Mouse (Mus musculus): ENCODE results near the gene Ces1d. TPM values are rescaled to one million over a fixed set of nuclear protein-coding genes. Genes with fewer than 3 reads are reported as not detected.
"Not testable (repeated sequence)": the region's sequence is repeated elsewhere in the genome, so short reads cannot be mapped to it uniquely, and the experiment has no call there.

The Ces1d gene
- polyA plus RNA-seq, 1 experiment = not detected

DNA sequence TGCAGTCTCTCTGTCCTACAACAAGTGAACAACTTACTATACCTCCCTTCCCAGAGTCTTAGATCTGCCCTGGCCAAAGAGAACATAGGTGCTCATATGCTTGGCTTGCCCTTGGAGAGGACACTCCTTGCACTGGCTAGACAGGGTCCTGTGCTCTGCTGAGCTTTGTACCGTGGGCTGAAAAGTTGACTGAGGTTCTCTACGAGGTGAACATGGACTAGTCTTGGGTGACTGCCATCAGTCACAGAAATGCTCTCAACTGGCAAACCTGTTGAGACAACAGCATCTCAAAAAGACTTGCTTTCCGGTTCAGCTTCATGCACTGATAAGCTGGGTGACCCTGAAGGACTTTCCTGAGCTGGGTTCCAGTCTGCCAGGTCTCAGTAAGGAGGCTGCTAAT, 24.3 kb upstream of the Ces1d start:
- WGBS = 82% methylated on average over 3 of the region's 3 CpGs
- TF ChIP-seq POLR2A (IDR thresholded peaks at IDR 0.05; ENCODE audit: insufficient read depth, low read depth, low read length) (no peak), CTCF (IDR thresholded peaks at IDR 0.05; ENCODE audit: insufficient read depth, low read depth, low read length) (no peak)
- H3K27ac ChIP-seq (ENCODE audit: insufficient read depth, low read depth, low read length) = no peak overlapping the region
- no peak overlapping the region for H3K4me3 ChIP-seq (ENCODE audit: insufficient read depth, low read depth, low read length)
- no peaks in the 10 kb centered on the region; the same call in 1 of the 2 replicates for H3K4me1 ChIP-seq (ENCODE audit: control insufficient read depth, insufficient read depth, low read length)

DNA sequence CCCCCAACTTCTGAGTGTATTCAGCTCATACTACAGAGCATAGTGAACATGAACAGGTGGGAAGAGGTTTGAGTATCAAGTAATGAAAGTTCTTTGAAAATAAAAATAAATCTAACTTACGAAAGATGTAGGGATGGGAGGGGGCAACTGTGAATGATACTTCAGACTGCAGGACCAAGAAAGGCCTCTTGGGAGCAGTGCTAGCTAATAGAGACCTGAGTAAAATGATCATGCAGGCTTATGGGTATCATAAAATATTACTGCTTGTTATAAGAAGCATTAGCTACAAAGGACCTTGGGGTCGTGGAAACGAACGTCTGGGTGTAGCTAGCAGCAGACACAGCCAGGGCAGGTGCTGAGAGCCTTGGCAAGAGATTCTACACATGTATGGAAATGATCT, 20.2 kb upstream of the Ces1d start:
- WGBS = 81% methylated on average over 4 of the region's 4 CpGs
- TF ChIP-seq CTCF (IDR thresholded peaks at IDR 0.05; ENCODE audit: insufficient read depth, low read depth, low read length) (no peak), POLR2A (IDR thresholded peaks at IDR 0.05; ENCODE audit: insufficient read depth, low read depth, low read length) (no peak)
- H3K27ac ChIP-seq (ENCODE audit: insufficient read depth, low read depth, low read length) = no peak overlapping the region
- no peaks in the 10 kb centered on the region; the same call in 1 of the 2 replicates for H3K4me1 ChIP-seq (ENCODE audit: control insufficient read depth, insufficient read depth, low read length)
- H3K4me3 ChIP-seq (ENCODE audit: insufficient read depth, low read depth, low read length) = no peak overlapping the region

DNA sequence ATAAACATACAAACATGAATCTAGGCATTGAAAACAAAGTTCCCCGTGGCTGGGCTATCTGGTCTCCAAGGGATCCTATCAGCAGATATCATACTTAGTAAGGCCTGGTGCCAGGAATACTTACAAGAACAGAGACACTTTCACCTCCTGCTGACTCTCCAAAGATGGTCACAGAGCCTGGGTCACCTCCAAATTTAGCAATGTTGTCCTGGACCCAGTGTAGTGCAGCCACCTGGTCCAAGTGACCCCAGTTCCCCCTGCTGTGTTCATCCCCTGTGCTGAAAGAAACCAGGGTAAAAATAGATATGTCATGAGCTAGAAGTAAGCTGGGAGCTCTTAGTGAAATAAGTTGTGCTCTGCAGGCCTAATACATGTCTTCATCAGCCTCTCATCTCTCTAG, 19.7 kb upstream of the Ces1d start:
- H3K4me1 ChIP-seq (ENCODE audit: control insufficient read depth, insufficient read depth, low read length) = no peaks in the 10 kb centered on the region; the same call in 1 of the 2 replicates
- WGBS = 76% methylated on average over 1 of the region's 1 CpGs
- TF ChIP-seq POLR2A (IDR thresholded peaks at IDR 0.05; ENCODE audit: insufficient read depth, low read depth, low read length) (no peak), CTCF (IDR thresholded peaks at IDR 0.05; ENCODE audit: insufficient read depth, low read depth, low read length) (no peak)
- no peak overlapping the region for H3K4me3 ChIP-seq (ENCODE audit: insufficient read depth, low read depth, low read length)
- no peak overlapping the region for H3K27ac ChIP-seq (ENCODE audit: insufficient read depth, low read depth, low read length)

DNA sequence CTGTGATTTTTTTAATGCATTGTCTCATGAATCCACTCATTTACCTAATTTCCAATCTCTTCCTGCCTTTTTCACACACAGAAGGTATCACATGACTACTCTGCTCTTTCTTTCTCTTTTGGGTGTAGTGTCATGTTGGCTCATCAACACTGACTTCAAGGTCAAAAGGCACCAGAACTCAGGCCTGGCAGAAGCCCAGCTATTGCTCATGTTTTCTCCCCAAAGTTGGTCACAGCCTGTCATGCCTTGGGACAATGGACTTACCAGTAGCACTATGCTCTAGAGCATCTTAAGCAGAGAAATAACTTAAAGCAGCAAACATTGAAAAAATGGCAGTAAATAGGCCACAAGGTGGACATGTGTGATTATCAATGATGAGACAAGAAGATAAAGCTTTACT, 13.5 kb upstream of the Ces1d start:
- Histone ChIP-seq H3K4me3 (ENCODE audit: insufficient read depth, low read depth, low read length) (no peak overlapping the region), H3K27ac (ENCODE audit: insufficient read depth, low read depth, low read length) (no peak overlapping the region), H3K4me1 (ENCODE audit: control insufficient read depth, insufficient read depth, low read length) (no peaks in the 10 kb centered on the region)
- TF ChIP-seq CTCF (IDR thresholded peaks at IDR 0.05; ENCODE audit: insufficient read depth, low read depth, low read length) (no peak), POLR2A (IDR thresholded peaks at IDR 0.05; ENCODE audit: insufficient read depth, low read depth, low read length) (no peak)

DNA sequence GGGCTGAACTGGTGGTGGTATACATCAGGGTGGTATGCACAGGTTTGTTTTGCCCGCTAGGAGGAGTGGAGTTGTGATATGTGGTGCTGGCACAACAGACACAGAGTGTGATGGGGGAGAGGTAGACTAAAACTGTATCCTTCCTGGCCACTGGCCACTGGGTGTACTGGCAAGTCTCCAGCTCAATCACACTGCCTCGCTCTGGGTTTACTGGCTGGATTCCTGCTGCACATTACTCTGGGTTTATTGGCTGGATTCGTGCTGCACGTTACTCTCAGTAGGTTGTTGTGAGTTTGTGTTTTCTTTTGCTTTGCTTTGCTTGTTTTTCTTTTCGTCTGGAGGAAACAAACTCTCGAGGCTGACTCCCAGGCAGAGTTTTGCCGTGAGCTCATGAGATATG, 1.5 kb upstream of the Ces1d start:
- not testable (repeated sequence) for H3K27ac ChIP-seq (ENCODE audit: insufficient read depth, low read depth, low read length); H3K4me1 ChIP-seq (ENCODE audit: control insufficient read depth, insufficient read depth, low read length); H3K4me3 ChIP-seq (ENCODE audit: insufficient read depth, low read depth, low read length)
- 22% methylated on average over 7 of the region's 7 CpGs for WGBS

DNA sequence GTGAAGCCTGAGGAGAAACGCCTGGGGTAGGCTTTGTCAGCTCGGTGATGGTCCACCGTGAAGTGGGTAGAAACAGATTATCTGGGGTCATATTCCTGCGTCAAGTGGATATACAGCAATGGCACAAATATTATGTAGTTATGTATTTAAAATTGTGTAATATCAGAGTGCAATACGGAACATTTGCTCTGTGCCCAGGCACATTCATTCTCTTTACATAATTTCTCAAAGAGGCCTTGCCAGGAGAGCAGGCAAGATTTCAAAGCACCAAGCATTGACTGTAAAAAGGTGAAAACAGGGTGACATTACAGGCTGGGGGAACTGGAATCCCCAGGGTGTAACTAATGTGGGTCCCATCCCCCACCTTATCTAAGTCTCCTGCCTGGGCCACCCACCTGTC, 1.2 kb downstream of the Ces1d start:
- Histone ChIP-seq H3K4me1 (ENCODE audit: control insufficient read depth, insufficient read depth, low read length) (no peaks in the 10 kb centered on the region), H3K4me3 (ENCODE audit: insufficient read depth, low read depth, low read length) (no peak overlapping the region), H3K27ac (ENCODE audit: insufficient read depth, low read depth, low read length) (no peak overlapping the region)
- TF ChIP-seq POLR2A (IDR thresholded peaks at IDR 0.05; ENCODE audit: insufficient read depth, low read depth, low read length) (no peak), CTCF (IDR thresholded peaks at IDR 0.05; ENCODE audit: insufficient read depth, low read depth, low read length) (no peak)
- 95% methylated on average over 5 of the region's 5 CpGs for WGBS

DNA sequence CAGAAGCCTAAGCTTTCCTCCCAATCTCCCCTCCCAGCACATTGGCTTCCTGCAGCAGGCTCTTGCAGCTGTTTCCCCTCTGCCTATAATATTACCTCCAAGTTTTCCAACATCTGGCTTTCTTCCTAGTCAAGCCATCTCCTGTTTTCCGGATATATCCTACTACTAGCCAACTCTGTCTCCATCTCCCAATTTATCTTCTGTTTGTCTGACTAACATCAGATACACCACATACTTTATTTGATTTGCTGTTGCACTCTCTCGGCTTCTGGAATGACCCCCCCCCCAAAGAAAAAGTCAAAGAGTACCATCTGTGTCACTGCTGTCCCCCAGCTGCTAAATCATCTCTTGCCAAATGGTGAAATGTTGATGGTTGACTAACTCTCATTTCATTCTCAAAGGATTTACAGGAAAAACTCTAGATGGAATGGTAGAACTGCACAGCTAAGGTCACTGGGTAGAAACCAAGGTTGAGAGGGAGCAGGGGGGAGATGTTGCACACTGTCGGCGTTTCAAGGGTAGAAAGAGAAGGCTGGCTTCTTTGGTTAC, 17.0 kb downstream of the Ces1d start:
- Histone ChIP-seq H3K4me1 (ENCODE audit: control insufficient read depth, insufficient read depth, low read length) (no peaks in the 10 kb centered on the region), H3K27ac (ENCODE audit: insufficient read depth, low read depth, low read length) (no peak overlapping the region), H3K4me3 (ENCODE audit: insufficient read depth, low read depth, low read length) (no peak overlapping the region)
- WGBS = 87% methylated on average over 4 of the region's 4 CpGs
- no peak for TF ChIP-seq CTCF (IDR thresholded peaks at IDR 0.05; ENCODE audit: insufficient read depth, low read depth, low read length)
- TF ChIP-seq POLR2A (IDR thresholded peaks at IDR 0.05; ENCODE audit: insufficient read depth, low read depth, low read length) = no peak

DNA sequence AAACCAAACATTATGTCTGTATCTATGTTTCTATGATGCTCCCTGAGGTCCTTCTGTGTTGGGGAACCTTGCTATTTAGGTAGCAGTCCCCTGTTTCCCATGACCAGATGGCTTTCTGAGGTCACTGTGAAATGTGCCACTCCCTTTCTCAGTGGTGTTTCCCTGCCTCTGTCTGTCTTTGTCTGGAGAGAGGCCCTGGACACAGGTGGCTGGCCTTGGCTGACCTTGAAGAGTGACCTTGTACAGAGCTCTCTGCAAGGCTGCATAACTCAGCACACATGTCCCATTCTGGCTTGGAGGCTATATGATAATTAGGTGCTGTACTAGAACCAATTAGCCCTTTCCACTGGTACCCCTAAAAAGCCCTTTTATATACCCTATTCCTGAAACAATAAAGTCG, 21.0 kb downstream of the Ces1d start:
- no peaks in the 10 kb centered on the region for H3K4me1 ChIP-seq (ENCODE audit: control insufficient read depth, insufficient read depth, low read length)
- H3K27ac ChIP-seq (ENCODE audit: insufficient read depth, low read depth, low read length) = no peak overlapping the region
- no peak overlapping the region for H3K4me3 ChIP-seq (ENCODE audit: insufficient read depth, low read depth, low read length)
- 33% methylated on average over 1 of the region's 1 CpGs for WGBS
- TF ChIP-seq POLR2A (IDR thresholded peaks at IDR 0.05; ENCODE audit: insufficient read depth, low read depth, low read length) (no peak), CTCF (IDR thresholded peaks at IDR 0.05; ENCODE audit: insufficient read depth, low read depth, low read length) (no peak)

DNA sequence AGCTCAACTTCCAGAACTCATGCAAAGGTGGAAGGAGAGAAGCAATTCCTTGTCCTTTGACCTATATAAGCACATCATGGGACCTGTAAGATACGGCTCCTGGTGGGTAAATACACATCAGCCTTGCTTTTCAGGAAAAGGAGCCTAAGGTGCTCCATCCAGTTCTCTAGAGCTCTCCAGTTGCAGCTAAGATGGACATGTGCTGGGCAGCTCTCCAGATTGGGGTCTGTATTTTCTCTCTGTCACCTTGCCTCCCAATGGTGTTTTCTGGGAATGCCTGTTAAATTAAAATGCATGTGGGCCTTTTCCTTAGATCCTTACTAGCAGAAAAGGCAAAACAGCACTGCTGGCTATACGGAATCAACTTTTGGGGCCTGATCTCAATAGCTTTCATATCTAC, 23.1 kb downstream of the Ces1d start:
- WGBS = 93% methylated on average over 2 of the region's 2 CpGs
- Histone ChIP-seq H3K27ac (ENCODE audit: insufficient read depth, low read depth, low read length) (no peak overlapping the region), H3K4me3 (ENCODE audit: insufficient read depth, low read depth, low read length) (no peak overlapping the region), H3K4me1 (ENCODE audit: control insufficient read depth, insufficient read depth, low read length) (no peaks in the 10 kb centered on the region)
- TF ChIP-seq POLR2A (IDR thresholded peaks at IDR 0.05; ENCODE audit: insufficient read depth, low read depth, low read length) (no peak), CTCF (IDR thresholded peaks at IDR 0.05; ENCODE audit: insufficient read depth, low read depth, low read length) (no peak)
